Mouse (Mus musculus) heart, adult 18-20 months (tissue): ENCODE measurements at regions not wholly inside any gene's neighbourhood (a gene's known extent, or its start where the extent isn't known, plus 50 kb on each side); places are given as distances from the start of the nearest gene placed in this dataset.

ENCODE experiments used
- DNase-seq, 2 experiments: peaks; one replicate each; pipeline ENCODE4 v3.0.0; 2021 to 2022; ENCODE audit warnings: mixed read lengths in 1 of 2
- microRNA-seq, 2 experiments: library from miRNA; unstranded; fragments of <30 nt; microRNA quantifications; one replicate each; pipeline ENCODE4 v1.2.0; 2022

DNA sequence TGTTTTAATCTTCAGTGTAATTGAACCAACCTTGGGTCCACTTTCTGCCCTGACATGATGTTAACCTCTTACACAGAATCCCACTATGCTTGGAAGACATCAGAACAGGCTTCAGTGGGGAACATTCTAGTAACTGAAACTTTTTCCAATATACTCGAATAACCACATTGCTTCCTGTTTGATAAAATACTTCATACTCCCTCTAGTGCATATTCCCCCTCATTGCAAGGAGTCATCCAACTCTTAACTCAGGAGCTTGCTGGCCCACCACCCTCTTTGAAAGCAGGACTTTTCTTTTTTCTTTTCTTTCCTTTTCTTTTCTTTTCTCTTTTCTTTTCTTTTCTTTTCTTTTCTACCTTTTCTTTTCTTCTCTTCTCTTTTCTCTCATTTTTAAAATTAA, 123.6 kb upstream of the Sptlc3 start:
- no peak for DNase-seq

GRCm38 (mm10) chr2:139380285-139380684, 113.4 kb upstream of the Sptlc3 start:
- no peak for DNase-seq

DNA sequence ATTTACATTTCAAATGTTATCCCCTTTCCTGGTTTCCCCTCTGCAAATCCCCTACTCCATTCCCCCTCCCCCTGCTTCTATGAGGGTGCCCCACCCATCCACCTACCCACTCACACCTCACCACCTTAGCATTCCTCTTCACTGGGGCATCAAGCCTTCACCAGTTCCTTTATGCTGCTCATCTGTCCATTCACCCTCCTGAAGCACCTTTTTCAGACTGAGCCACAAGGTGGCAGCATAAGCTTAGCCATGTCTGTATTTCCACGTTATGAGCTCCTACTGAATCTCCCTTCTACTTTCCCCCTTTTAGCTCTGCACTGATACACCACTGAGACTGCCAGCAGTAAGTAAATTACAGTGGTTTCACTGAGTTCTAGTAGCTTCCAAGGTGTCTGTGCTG, 112.1 kb upstream of the Sptlc3 start:
- peak; percentile 35 to 69 for DNase-seq

DNA sequence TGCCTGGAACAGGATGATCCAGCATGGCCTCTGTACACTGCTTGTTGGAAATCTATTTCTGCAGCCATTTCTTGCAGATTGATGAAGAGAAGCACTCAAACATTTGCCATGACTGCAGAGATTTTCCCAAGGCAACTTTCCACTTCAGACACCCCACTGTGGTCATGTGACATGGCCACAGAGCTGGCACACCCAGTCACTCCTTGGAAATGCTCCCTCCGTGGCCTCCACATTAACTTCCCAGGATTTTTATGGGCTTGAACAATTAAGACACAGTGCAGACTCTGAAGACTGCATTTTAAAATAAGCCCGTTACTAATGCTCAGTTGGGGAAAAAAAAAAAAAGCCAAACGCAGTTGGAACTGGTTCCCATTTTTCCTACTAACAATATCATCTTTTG, 80.2 kb upstream of the Sptlc3 start:
- DNase-seq: no peak

- no peak for DNase-seq
Observed at GRCm38 (mm10) chr2:139417506-139417905, 76.2 kb upstream of the Sptlc3 start.

DNA sequence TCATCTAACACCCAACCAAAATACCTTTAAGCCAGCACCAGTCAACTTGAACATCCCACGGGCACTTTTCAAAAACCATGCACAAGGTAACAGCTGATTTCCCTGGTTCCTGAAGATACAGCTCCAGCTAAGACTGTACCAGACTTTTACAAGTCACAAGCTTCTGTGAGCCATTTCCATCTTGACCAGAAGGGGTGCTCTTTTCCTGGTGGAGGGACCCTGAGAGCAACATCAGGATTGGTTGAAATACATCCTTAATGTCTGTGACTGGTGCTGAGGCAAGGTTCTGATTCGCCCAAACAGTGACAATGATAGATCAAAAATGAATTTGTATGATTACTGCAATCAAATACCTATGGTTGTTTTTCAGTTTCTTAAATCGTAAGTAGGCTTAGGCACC, 71.0 kb upstream of the Sptlc3 start:
- no peak for DNase-seq

DNA sequence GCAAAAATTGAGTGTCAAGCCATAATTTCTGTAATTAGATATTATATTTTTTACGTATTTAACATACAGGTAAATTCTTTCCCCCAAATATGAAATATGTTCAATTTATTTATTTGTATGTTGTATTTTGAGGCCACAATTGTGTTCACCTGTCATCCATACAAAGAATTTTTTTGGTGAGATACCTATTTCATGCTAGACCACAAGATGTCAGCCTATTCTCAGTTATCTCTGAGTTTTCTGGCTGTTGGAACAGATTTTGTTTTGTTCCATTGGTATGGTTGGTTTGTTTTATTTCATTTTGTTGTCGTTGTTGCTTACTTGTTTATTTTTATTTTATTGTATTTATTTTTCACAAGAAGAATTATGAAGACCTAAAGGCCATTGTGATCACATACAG, 70.3 kb upstream of the Sptlc3 start:
- no peak for DNase-seq

Small RNAs in the stretch of these regions (microRNA-seq; reads per million reads assigned to microRNA genes)
- gene Mir1952: 0 reads per million in 2 experiments
